Mouse (Mus musculus) T-helper 2 cell (primary cell): Measurements from ENCODE around the gene Flot2.

ENCODE experiments used
- in situ Hi-C: fragments of 300-600 bp; cut with MboI, MseI; formaldehyde crosslinking; loops from one replicate; pipeline ENCODE4 v1.15.1; 2025; ENCODE audit warnings: high pct_unique_total_duplicates

The Flot2 gene

GRCm38 (mm10) chr11:78100746-78101145 is 63.0 kb downstream of the Flot2 start:
- in situ Hi-C loops: no loop called here

- in situ Hi-C loops: no loop called here
Observed at GRCm38 (mm10) chr11:78102142-78102541, 64.4 kb downstream of the Flot2 start.

DNA sequence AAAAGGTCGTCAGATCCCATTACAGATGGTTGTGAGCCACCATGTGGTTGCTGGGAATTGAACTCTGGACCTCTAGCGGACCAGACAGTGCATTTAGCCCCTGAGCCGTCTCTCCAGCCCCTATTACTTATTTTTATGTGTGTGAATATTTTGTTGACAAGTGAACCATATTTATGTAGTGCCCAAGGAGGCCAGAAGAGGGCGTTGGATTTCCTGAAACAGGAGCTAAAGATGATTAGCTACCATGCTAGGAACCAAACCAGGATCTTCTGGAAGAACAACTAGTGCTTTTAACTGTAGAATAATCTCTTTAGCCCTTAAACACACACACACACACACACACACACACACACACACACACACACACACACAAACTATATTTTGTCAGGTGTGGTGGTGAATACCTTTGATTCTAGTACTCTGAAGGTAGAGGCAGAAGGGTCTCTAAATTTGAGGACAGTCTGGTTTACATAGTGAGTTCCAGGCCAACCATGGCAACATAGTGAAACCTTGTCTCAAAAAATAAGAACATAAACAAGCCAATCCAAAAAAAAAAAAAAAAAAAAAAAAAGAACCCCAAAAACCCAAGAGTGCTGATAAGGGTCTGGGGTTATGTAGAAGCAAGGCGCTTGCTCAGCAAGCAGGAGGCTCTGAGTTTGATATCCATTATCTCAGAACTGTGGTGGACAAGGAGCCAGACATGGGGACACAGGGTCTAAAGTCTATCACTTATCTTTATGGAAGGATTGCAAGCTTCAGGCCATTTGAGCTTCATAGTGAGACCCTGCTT is 65.4 kb downstream of the Flot2 start:
- in situ Hi-C loops: no loop called here

GRCm38 (mm10) chr11:78104501-78104900 is 66.8 kb downstream of the Flot2 start:
- in situ Hi-C loops: no loop called here
